ENCODE assay signal across 21 mouse cellular contexts in genomic region chr7:140879355-140879754, GRCm38 (mm10). TPM values are rescaled to one million over a fixed set of nuclear protein-coding genes. Genes with fewer than 3 reads are reported as not detected.
DNase-seq lines count a peak whose midpoint lies in the region; ATAC-seq and TF ChIP-seq lines count a peak whose summit lies in the region.
"Had no signal": no experiment of that assay in that cellular context is flagged by ENCODE, and none has a peak within 500 bp of the region (broad histone marks: within the 10 kb centered on the region; RNA-seq: fewer than 3 reads in every experiment).

No protein-coding gene starts in this region.

- no peaks in the 10 kb centered on the region for H3K9me3 ChIP-seq in liver, embryonic 13.5 days (replicated peaks)
- H3K9me3 ChIP-seq: embryonic facial prominence, embryonic 10.5 days; hindbrain, embryonic 13.5 days; limb, embryonic 12.5 days; midbrain, embryonic 13.5 days had no signal

- peak; percentile 46 for ATAC-seq in common myeloid progenitor, adult 5-6 weeks (replicated peaks; ENCODE audit: low read depth, poor library complexity, severe bottlenecking)
- ATAC-seq in liver, embryonic 13.5 days (ENCODE audit: low read depth) = no peak
- ATAC-seq in megakaryocyte-erythroid progenitor cell, adult 5-6 weeks (replicated peaks; ENCODE audit: low FRiP score, low TSS enrichment, poor library complexity, severe bottlenecking) = peak; percentile 38
- ATAC-seq: CD4-positive, CD25-positive, alpha-beta regulatory T cell, adult 4 months; midbrain, embryonic 13.5 days had no signal

- peak overlapping the region; percentile 53 for H3K4me2 ChIP-seq in liver, embryonic 13.5 days
- H3K4me2 ChIP-seq: hindbrain, embryonic 13.5 days; limb, embryonic 12.5 days; midbrain, embryonic 13.5 days had no signal

- no peak for TF ChIP-seq CTCF in thymus, adult 2 months (IDR thresholded peaks at IDR 0.05; ENCODE audit: borderline replicate concordance, control insufficient read depth, extremely low read depth, insufficient read depth, low read length, poor library complexity)

- intact Hi-C loops in left cerebral cortex, postnatal 10 days (cut with DNase I) = no loop called here

- H3K27ac ChIP-seq in thymus, adult 2 months (ENCODE audit: control insufficient read depth, insufficient read depth, low read length) = peak overlapping the region; percentile 62; the same call in 1 of the 2 replicates
- H3K27ac ChIP-seq in liver, embryonic 13.5 days = peak overlapping the region; percentile 66
- H3K27ac ChIP-seq: embryonic facial prominence, embryonic 10.5 days; hindbrain, embryonic 13.5 days; limb, embryonic 12.5 days; midbrain, embryonic 13.5 days had no signal

- H3K36me3 ChIP-seq in thymus, adult 2 months (ENCODE audit: control insufficient read depth, insufficient read depth, low read length) = no peaks in the 10 kb centered on the region
- peaks cover 39% of the 10 kb centered on the region for H3K36me3 ChIP-seq in liver, embryonic 13.5 days

- H3K4me1 ChIP-seq in thymus, adult 2 months (replicated peaks; ENCODE audit: control insufficient read depth, insufficient read depth, low read length) = peaks cover 17% of the 10 kb centered on the region
- H3K4me1 ChIP-seq in liver, embryonic 13.5 days (replicated peaks) = peaks cover 48% of the 10 kb centered on the region

- peak overlapping the region; percentile 52; the same call in 1 of the 2 replicates for H3K9ac ChIP-seq in liver, embryonic 13.5 days
- H3K9ac ChIP-seq: limb, embryonic 12.5 days; midbrain, embryonic 13.5 days had no signal

- WGBS in thymus, adult 2 months = 13% methylated on average over 7 of the region's 7 CpGs
- WGBS in liver, embryonic 13.5 days (ENCODE audit: insufficient replicate concordance) = 30% methylated on average over 7 of the region's 7 CpGs

- no peak for TF ChIP-seq POLR2A in thymus, adult 2 months (IDR thresholded peaks at IDR 0.05; ENCODE audit: control insufficient read depth, extremely low read depth, insufficient read depth, low read length, poor library complexity)

- H3K4me3 ChIP-seq in thymus, adult 2 months (ENCODE audit: control insufficient read depth, insufficient read depth, low read length) = no peak overlapping the region
- peak overlapping the region; percentile 26 for H3K4me3 ChIP-seq in liver, embryonic 13.5 days (replicated peaks)
- H3K4me3 ChIP-seq: embryonic facial prominence, embryonic 10.5 days; hindbrain, embryonic 13.5 days; limb, embryonic 12.5 days; midbrain, embryonic 13.5 days had no signal

- no peak for DNase-seq in thymus, adult 2 months
- no peak for DNase-seq in thymus, adult 18-20 months
- DNase-seq in liver, embryonic 13.5 days = no peak
- no peak for DNase-seq in spleen, adult 12 weeks (ENCODE audit: low spot score)
- no peak for DNase-seq in cerebellum, adult 11-12 months
- no peak for DNase-seq in left cerebral cortex, postnatal 10 days (ENCODE audit: extremely low spot score in 1 of 2, low spot score in 2 of 2)
- DNase-seq: adrenal gland, postnatal 10 days; cerebellum, postnatal 14 days; kidney, adult 2 months; kidney, postnatal 4 days; lung, postnatal 10 days; right cerebral cortex, adult 18-20 months; spleen, adult 18-20 months had no signal

- H3K27me3 ChIP-seq in thymus, adult 2 months (ENCODE audit: control insufficient read depth, insufficient read depth, low read length) = no peaks in the 10 kb centered on the region
- H3K27me3 ChIP-seq in liver, embryonic 13.5 days = no peaks in the 10 kb centered on the region
- H3K27me3 ChIP-seq: hindbrain, embryonic 13.5 days; limb, embryonic 12.5 days; midbrain, embryonic 13.5 days had no signal

RNA-seq across cellular contexts. Expression of gene Psmd13, which starts 2.4 kb away (rescaled TPM):
- 99.7 and 100 TPM in 2 replicates for polyA plus RNA-seq in thymus, adult 2 months (2012; rRNA removed)
- 182 and 184 TPM in 2 replicates for total RNA-seq in common myeloid progenitor, adult 5-6 weeks (2017)
- 187 and 202 TPM in 2 replicates for polyA plus RNA-seq in liver, embryonic 13.5 days (2015; fragmentation: Nextera tagmentation; extraction: Ambion mirVana)
- total RNA-seq in megakaryocyte-erythroid progenitor cell, adult 5-6 weeks (2014; fragmentation: Nextera tagmentation) = 86.3 and 118 TPM in 2 replicates
- total RNA-seq in megakaryocyte-erythroid progenitor cell, adult 5-6 weeks (2017) = 169 and 203 TPM in 2 replicates
- total RNA-seq in left cerebral cortex, postnatal 10 days (2021) = 100 to 1,000 TPM; 144 to 153 TPM

RNA-seq across cellular contexts. Expression of gene Sirt3, which starts 2.8 kb away (rescaled TPM):
- 23.1 and 27.6 TPM in 2 replicates for polyA plus RNA-seq in thymus, adult 2 months (2012; rRNA removed)
- total RNA-seq in common myeloid progenitor, adult 5-6 weeks (2017) = 34.3 and 38.6 TPM in 2 replicates
- polyA plus RNA-seq in liver, embryonic 13.5 days (2015; fragmentation: Nextera tagmentation; extraction: Ambion mirVana) = 16.6 and 16.8 TPM in 2 replicates
- 27.7 and 32.4 TPM in 2 replicates for total RNA-seq in megakaryocyte-erythroid progenitor cell, adult 5-6 weeks (2014; fragmentation: Nextera tagmentation)
- 18.2 and 23.4 TPM in 2 replicates for total RNA-seq in megakaryocyte-erythroid progenitor cell, adult 5-6 weeks (2017)
- total RNA-seq in left cerebral cortex, postnatal 10 days (2021) = 10 to 100 TPM; 52.5 to 53.0 TPM

RNA-seq across cellular contexts. Expression of gene Cox8b, which starts 20.9 kb away (rescaled TPM):
- 159 and 231 TPM in 2 replicates for polyA plus RNA-seq in thymus, adult 2 months (2012; rRNA removed)
- not detected in 2 replicates for total RNA-seq in common myeloid progenitor, adult 5-6 weeks (2017)
- polyA plus RNA-seq in liver, embryonic 13.5 days (2015; fragmentation: Nextera tagmentation; extraction: Ambion mirVana) = 0.33 and 1.3 TPM in 2 replicates
- not detected in 2 replicates for total RNA-seq in megakaryocyte-erythroid progenitor cell, adult 5-6 weeks (2014; fragmentation: Nextera tagmentation)
- not detected in 2 replicates for total RNA-seq in megakaryocyte-erythroid progenitor cell, adult 5-6 weeks (2017)
- not detected for total RNA-seq in left cerebral cortex, postnatal 10 days (2021)
- total RNA-seq: MEL had no signal
- polyA plus RNA-seq: CD4-positive, CD25-positive, alpha-beta regulatory T cell, adult 4 months; embryonic facial prominence, embryonic 10.5 days; hindbrain, embryonic 13.5 days; midbrain, embryonic 13.5 days had no signal

RNA-seq across cellular contexts. Expression of gene Bet1l, which starts 22.0 kb away (rescaled TPM):
- polyA plus RNA-seq in thymus, adult 2 months (2012; rRNA removed) = 26.5 and 31.8 TPM in 2 replicates
- total RNA-seq in common myeloid progenitor, adult 5-6 weeks (2017) = 13.8 and 24.0 TPM in 2 replicates
- 17.1 and 20.1 TPM in 2 replicates for polyA plus RNA-seq in liver, embryonic 13.5 days (2015; fragmentation: Nextera tagmentation; extraction: Ambion mirVana)
- 12.9 and 14.5 TPM in 2 replicates for total RNA-seq in megakaryocyte-erythroid progenitor cell, adult 5-6 weeks (2014; fragmentation: Nextera tagmentation)
- total RNA-seq in megakaryocyte-erythroid progenitor cell, adult 5-6 weeks (2017) = 12.8 and 16.1 TPM in 2 replicates
- 10 to 100 TPM; 24.4 to 25.1 TPM for total RNA-seq in left cerebral cortex, postnatal 10 days (2021)

RNA-seq across cellular contexts. Expression of gene Ric8a, which starts 22.6 kb away (rescaled TPM):
- 175 and 181 TPM in 2 replicates for polyA plus RNA-seq in thymus, adult 2 months (2012; rRNA removed)
- 36.0 and 38.0 TPM in 2 replicates for total RNA-seq in common myeloid progenitor, adult 5-6 weeks (2017)
- 25.0 and 25.1 TPM in 2 replicates for polyA plus RNA-seq in liver, embryonic 13.5 days (2015; fragmentation: Nextera tagmentation; extraction: Ambion mirVana)
- total RNA-seq in megakaryocyte-erythroid progenitor cell, adult 5-6 weeks (2014; fragmentation: Nextera tagmentation) = 30.0 and 44.3 TPM in 2 replicates
- 19.2 and 27.5 TPM in 2 replicates for total RNA-seq in megakaryocyte-erythroid progenitor cell, adult 5-6 weeks (2017)
- total RNA-seq in left cerebral cortex, postnatal 10 days (2021) = 10 to 100 TPM; 92.0 to 93.3 TPM
